Mouse (Mus musculus) megakaryocyte, embryonic 14.5 days (primary cell): ENCODE results near the gene Klhl9. TPM values are rescaled to one million over a fixed set of nuclear protein-coding genes. Genes with fewer than 3 reads are reported as not detected.
A peak's percentile ranks its signal among the peaks of the same experiment; 100 is the strongest.

Experiments
- H3K27me3 ChIP-seq: replicated peaks from 2 replicates; pipeline ENCODE3; 2012; ENCODE audit warnings: inconsistent platforms
- H3K36me3 ChIP-seq: replicated peaks from 2 replicates; pipeline ENCODE3; 2012; ENCODE audit warnings: low read length, inconsistent platforms, mixed read lengths
- H3K4me1 ChIP-seq: 2 replicates; pipeline ENCODE4 v1.6.1; 2012; ENCODE audit warnings: inconsistent platforms
- H3K4me3 ChIP-seq: replicated peaks from 2 replicates; pipeline ENCODE3; 2012; ENCODE audit warnings: moderate library complexity, mild to moderate bottlenecking, inconsistent platforms
- H3K9me3 ChIP-seq: 2 replicates; pipeline ENCODE4 v1.6.1; 2012; ENCODE audit warnings: inconsistent platforms
- FLI1 ChIP-seq: IDR thresholded peaks from 2 replicates; pipeline ENCODE4 v1.6.1; 2012; ENCODE audit warnings: low read length, inconsistent platforms, mixed read lengths
- GATA1 ChIP-seq: IDR thresholded peaks from 3 replicates; pipeline ENCODE4 v1.6.1; 2012; ENCODE audit warnings: mixed read lengths, low read length, inconsistent platforms, borderline replicate concordance
- polyA plus RNA-seq: library from polyadenylated mRNA; stranded (reverse); fragments of >175 nt; gene quantifications from 2 replicates; pipeline ENCODE4 v1.2.3, GENCODE M21; 2012; ENCODE audit warnings: low replicate concordance; ENCODE audit not compliant: insufficient read depth

Klhl9 gene
- polyA plus RNA-seq, 1 experiment, result 2.6 TPM

GRCm38 (mm10) chr4:88683812-88684211, 38.5 kb downstream of the Klhl9 start, which contains the start of gene Ifna2:
Ifna2 (minus strand) TSS chr4:88683912.
- H3K27me3 ChIP-seq, result no peaks in the 10 kb centered on the region
- H3K36me3 ChIP-seq, result no peaks in the 10 kb centered on the region
- no peaks in the 10 kb centered on the region for H3K9me3 ChIP-seq
- TF ChIP-seq GATA1, result no peak
- no peak for TF ChIP-seq FLI1
- H3K4me3 ChIP-seq, result no peak within 1 kb of the TSS
- H3K4me1 ChIP-seq, result peaks cover 21% of the 10 kb centered on the region

GRCm38 (mm10) chr4:88681353-88681752, 40.9 kb downstream of the Klhl9 start:
- TF ChIP-seq FLI1, result no peak
- no peak for TF ChIP-seq GATA1
- peaks cover 1% of the 10 kb centered on the region for H3K27me3 ChIP-seq
- H3K4me1 ChIP-seq, result peaks cover 21% of the 10 kb centered on the region
- H3K9me3 ChIP-seq, result no peaks in the 10 kb centered on the region
- no peak overlapping the region for H3K4me3 ChIP-seq
- H3K36me3 ChIP-seq, result no peaks in the 10 kb centered on the region

GRCm38 (mm10) chr4:88680362-88680761, 41.9 kb downstream of the Klhl9 start:
- no peaks in the 10 kb centered on the region for H3K9me3 ChIP-seq
- peaks cover 21% of the 10 kb centered on the region for H3K4me1 ChIP-seq
- TF ChIP-seq GATA1 (no peak), FLI1 (no peak)
- no peaks in the 10 kb centered on the region for H3K36me3 ChIP-seq
- H3K4me3 ChIP-seq, result peak overlapping the region; percentile 74
- H3K27me3 ChIP-seq, result peaks cover 2% of the 10 kb centered on the region

- no peak within 1 kb of the TSS for H3K4me3 ChIP-seq
- H3K9me3 ChIP-seq, result no peaks in the 10 kb centered on the region
- TF ChIP-seq FLI1 (no peak), GATA1 (no peak)
- H3K4me1 ChIP-seq, result peaks cover 14% of the 10 kb centered on the region
- H3K27me3 ChIP-seq, result peaks cover 2% of the 10 kb centered on the region
- H3K36me3 ChIP-seq, result no peaks in the 10 kb centered on the region
Observed at GRCm38 (mm10) chr4:88676824-88677223, 45.4 kb downstream of the Klhl9 start, which contains the start of gene Ifna16. Ifna16 (minus strand) TSS chr4:88676924.

Other genes with a start within 250 kb of the Klhl9 start
- not detected in 2 replicates for gene Ifnb1, start 199.7 kb downstream of the Klhl9 start, polyA plus RNA-seq
- gene Ifna15, start 164.2 kb downstream of the Klhl9 start, polyA plus RNA-seq, result not detected in 2 replicates
- not detected in 2 replicates for gene Ifna14, start 150.7 kb downstream of the Klhl9 start, polyA plus RNA-seq
- not detected in 2 replicates for gene Ifna9, start 130.1 kb downstream of the Klhl9 start, polyA plus RNA-seq
- gene Ifna12, start 119.1 kb downstream of the Klhl9 start, polyA plus RNA-seq, result not detected in 2 replicates
- gene C87499, start 88.1 kb downstream of the Klhl9 start, polyA plus RNA-seq, result not detected in 2 replicates
- gene Ifna13, start 78.0 kb downstream of the Klhl9 start, polyA plus RNA-seq, result not detected in 2 replicates
- not detected in 2 replicates for gene Ifna16, start 45.5 kb downstream of the Klhl9 start, polyA plus RNA-seq
- not detected in 2 replicates for gene Ifna2, start 38.6 kb downstream of the Klhl9 start, polyA plus RNA-seq
- gene Ifnab, start 31.1 kb downstream of the Klhl9 start, polyA plus RNA-seq, result not detected in 2 replicates
- 0.27 TPM in 1 of 2 replicates, not detected in the other for gene Gm26566, start 660 bp downstream of the Klhl9 start, polyA plus RNA-seq
- not detected in 2 replicates for gene Gm13271, start 32.4 kb upstream of the Klhl9 start, polyA plus RNA-seq
- not detected in 2 replicates for gene Gm13283, start 37.7 kb upstream of the Klhl9 start, polyA plus RNA-seq
- gene Gm13290, start 51.4 kb upstream of the Klhl9 start, polyA plus RNA-seq, result not detected in 2 replicates
- not detected in 2 replicates for gene Gm13289, start 54.5 kb upstream of the Klhl9 start, polyA plus RNA-seq
- gene Gm13272, start 57.4 kb upstream of the Klhl9 start, polyA plus RNA-seq, result not detected in 2 replicates
- gene Ifnz, start 59.7 kb upstream of the Klhl9 start, polyA plus RNA-seq, result not detected in 2 replicates
- not detected in 2 replicates for gene Gm13276, start 63.2 kb upstream of the Klhl9 start, polyA plus RNA-seq
- not detected in 2 replicates for gene Gm13277, start 66.2 kb upstream of the Klhl9 start, polyA plus RNA-seq
- gene Gm13278, start 69.1 kb upstream of the Klhl9 start, polyA plus RNA-seq, result not detected in 2 replicates
- 0.64 TPM in 1 of 2 replicates, not detected in the other for gene Gm13275, start 72.0 kb upstream of the Klhl9 start, polyA plus RNA-seq
- not detected in 2 replicates for gene Gm13279, start 74.9 kb upstream of the Klhl9 start, polyA plus RNA-seq
- not detected in 2 replicates for gene Gm13285, start 77.2 kb upstream of the Klhl9 start, polyA plus RNA-seq
- 0.64 TPM in 1 of 2 replicates, not detected in the other for gene Gm13287, start 80.8 kb upstream of the Klhl9 start, polyA plus RNA-seq
- gene Gm13288, start 83.1 kb upstream of the Klhl9 start, polyA plus RNA-seq, result not detected in 2 replicates
- gene Ifna7, start 93.8 kb upstream of the Klhl9 start, polyA plus RNA-seq, result not detected in 2 replicates
- not detected in 2 replicates for gene Ifna11, start 97.5 kb upstream of the Klhl9 start, polyA plus RNA-seq
- not detected in 2 replicates for gene Ifna6, start 105.0 kb upstream of the Klhl9 start, polyA plus RNA-seq
- gene Ifna5, start 113.1 kb upstream of the Klhl9 start, polyA plus RNA-seq, result not detected in 2 replicates
- gene Ifna4, start 119.4 kb upstream of the Klhl9 start, polyA plus RNA-seq, result not detected in 2 replicates
- not detected in 2 replicates for gene Ifna1, start 127.6 kb upstream of the Klhl9 start, polyA plus RNA-seq
- not detected in 2 replicates for gene Ifne, start 157.7 kb upstream of the Klhl9 start, polyA plus RNA-seq